Mouse (Mus musculus) forebrain, embryonic 16.5 days (tissue): ENCODE data around the gene Igfbp5. TPM values are rescaled to one million over a fixed set of nuclear protein-coding genes. Genes with fewer than 3 reads are reported as not detected.
A peak's percentile ranks its signal among the peaks of the same experiment; 100 is the strongest.

Experiments used
- ATAC-seq: fragments of 200-750 bp; cut with Nextera tagmentation; 2 replicates; pipeline ENCODE4 v1.8.0; 2017; ENCODE audit warnings: mild to moderate bottlenecking, moderate library complexity
- H3K27ac ChIP-seq: fragments of 300-500 bp; sonication (generic); 2 replicates; pipeline ENCODE4 v1.5.1; 2014; ENCODE audit warnings: low read length, control low read depth
- H3K27me3 ChIP-seq: fragments of 300-500 bp; sonication (generic); replicated peaks from 2 replicates; pipeline ENCODE4 v1.6.1; 2014; ENCODE audit warnings: low read length; ENCODE audit not compliant: control insufficient read depth, insufficient read depth
- H3K36me3 ChIP-seq: fragments of 300-500 bp; sonication (generic); 2 replicates; pipeline ENCODE4 v1.6.1; 2014; ENCODE audit not compliant: control insufficient read depth, insufficient read depth
- H3K4me1 ChIP-seq: fragments of 300-500 bp; sonication (generic); replicated peaks from 2 replicates; pipeline ENCODE4 v1.6.1; 2014; ENCODE audit warnings: low read length; ENCODE audit not compliant: control insufficient read depth, insufficient read depth
- H3K4me2 ChIP-seq: fragments of 300-500 bp; sonication (generic); 2 replicates; pipeline ENCODE4 v1.6.1; 2014; ENCODE audit warnings: mild to moderate bottlenecking, low read length, control low read depth
- H3K4me3 ChIP-seq: fragments of 300-500 bp; sonication (generic); replicated peaks from 2 replicates; pipeline ENCODE4 v1.5.1; 2014; ENCODE audit warnings: mild to moderate bottlenecking, low read length, control low read depth
- H3K9ac ChIP-seq: fragments of 300-500 bp; sonication (generic); replicated peaks from 2 replicates; pipeline ENCODE4 v1.6.1; 2014; ENCODE audit warnings: low read depth, low read length, control low read depth
- H3K9me3 ChIP-seq: fragments of 300-500 bp; sonication (generic); 2 replicates; pipeline ENCODE4 v1.6.1; 2016; ENCODE audit warnings: low read length; ENCODE audit not compliant: control insufficient read depth
- WGBS: fragments of 180-500 bp; shearing (Covaris S2); extraction: QIAGEN DNeasy Blood & Tissue Kit; methylation state at CpG from one replicate; pipeline ENCODE4 v1.1.7; 2014; 5-methylcytosine and 5-hydroxymethylcytosine counted together
- polyA plus RNA-seq: library from polyadenylated mRNA; unstranded; fragments of >200 nt; fragmentation: Nextera tagmentation; extraction: Ambion mirVana; gene quantifications from 2 replicates; pipeline ENCODE4 v1.2.1, GENCODE M21; 2015

Gene Igfbp5
- polyA plus RNA-seq, 1 experiment from 2014 or later: 26.8 TPM

- peaks cover 12% of the 10 kb centered on the region for H3K4me1 ChIP-seq
- no peak overlapping the region for H3K4me2 ChIP-seq
- WGBS: 80% methylated on average over 2 of the region's 2 CpGs
- H3K27me3 ChIP-seq: no peaks in the 10 kb centered on the region
- no peak overlapping the region for H3K9ac ChIP-seq
- no peak overlapping the region for H3K4me3 ChIP-seq
- no peaks in the 10 kb centered on the region for H3K9me3 ChIP-seq
- H3K27ac ChIP-seq: no peak overlapping the region
- ATAC-seq: no peak
- H3K36me3 ChIP-seq: no peaks in the 10 kb centered on the region
Measured at GRCm38 (mm10) chr1:72861702-72862101, 13.0 kb downstream of the Igfbp5 start.

- Histone ChIP-seq H3K9ac (no peak overlapping the region), H3K9me3 (no peaks in the 10 kb centered on the region), H3K4me1 (peaks cover 5% of the 10 kb centered on the region; the same call in 1 of the 2 replicates), H3K4me2 (no peak overlapping the region), H3K27ac (no peak overlapping the region), H3K27me3 (no peaks in the 10 kb centered on the region), H3K4me3 (no peak overlapping the region), H3K36me3 (no peaks in the 10 kb centered on the region)
- no peak for ATAC-seq
- 89% methylated on average over 2 of the region's 2 CpGs for WGBS
Measured at GRCm38 (mm10) chr1:72860502-72860901, 14.2 kb downstream of the Igfbp5 start.

GRCm38 (mm10) chr1:72859963-72860362 is 14.7 kb downstream of the Igfbp5 start:
- WGBS: 96% methylated on average over 9 of the region's 9 CpGs
- Histone ChIP-seq H3K4me1 (peaks cover 5% of the 10 kb centered on the region; the same call in 1 of the 2 replicates), H3K36me3 (no peaks in the 10 kb centered on the region), H3K9me3 (no peaks in the 10 kb centered on the region), H3K27ac (no peak overlapping the region), H3K4me3 (no peak overlapping the region), H3K27me3 (no peaks in the 10 kb centered on the region), H3K4me2 (no peak overlapping the region), H3K9ac (no peak overlapping the region)
- ATAC-seq: no peak

- H3K4me3 ChIP-seq: no peak overlapping the region
- no peak overlapping the region for H3K27ac ChIP-seq
- no peak overlapping the region for H3K9ac ChIP-seq
- ATAC-seq: 0 out of 2 replicates have a peak, but pooled peaks have one; percentile 16
- H3K4me2 ChIP-seq: no peak overlapping the region
- peaks cover 9% of the 10 kb centered on the region; the same call in 1 of the 2 replicates for H3K4me1 ChIP-seq
- no peaks in the 10 kb centered on the region for H3K9me3 ChIP-seq
- no peaks in the 10 kb centered on the region for H3K36me3 ChIP-seq
- H3K27me3 ChIP-seq: no peaks in the 10 kb centered on the region
- 43% methylated on average over 5 of the region's 5 CpGs for WGBS
Measured at GRCm38 (mm10) chr1:72858874-72859273, 15.8 kb downstream of the Igfbp5 start.

GRCm38 (mm10) chr1:72858286-72858685 is 16.4 kb downstream of the Igfbp5 start:
- H3K9ac ChIP-seq: no peak overlapping the region
- H3K27me3 ChIP-seq: no peaks in the 10 kb centered on the region
- no peak overlapping the region for H3K27ac ChIP-seq
- no peaks in the 10 kb centered on the region for H3K36me3 ChIP-seq
- no peak overlapping the region for H3K4me3 ChIP-seq
- peaks cover 9% of the 10 kb centered on the region; the same call in 1 of the 2 replicates for H3K4me1 ChIP-seq
- H3K9me3 ChIP-seq: no peaks in the 10 kb centered on the region
- WGBS: 87% methylated on average over 9 of the region's 9 CpGs
- ATAC-seq: no peak
- no peak overlapping the region for H3K4me2 ChIP-seq

- H3K4me3 ChIP-seq: no peak overlapping the region
- H3K27ac ChIP-seq: no peak overlapping the region
- no peaks in the 10 kb centered on the region for H3K27me3 ChIP-seq
- 80% methylated on average over 5 of the region's 5 CpGs for WGBS
- H3K4me1 ChIP-seq: peaks cover 9% of the 10 kb centered on the region; the same call in 1 of the 2 replicates
- no peak overlapping the region for H3K4me2 ChIP-seq
- no peaks in the 10 kb centered on the region for H3K36me3 ChIP-seq
- ATAC-seq: no peak
- no peaks in the 10 kb centered on the region for H3K9me3 ChIP-seq
- H3K9ac ChIP-seq: no peak overlapping the region
Measured at GRCm38 (mm10) chr1:72857631-72858030, 17.1 kb downstream of the Igfbp5 start.

- 90% methylated on average over 7 of the region's 7 CpGs for WGBS
- Histone ChIP-seq H3K27me3 (no peaks in the 10 kb centered on the region), H3K36me3 (no peaks in the 10 kb centered on the region), H3K9me3 (no peaks in the 10 kb centered on the region), H3K9ac (no peak overlapping the region), H3K4me3 (no peak overlapping the region), H3K4me2 (no peak overlapping the region), H3K4me1 (peaks cover 9% of the 10 kb centered on the region; the same call in 1 of the 2 replicates), H3K27ac (no peak overlapping the region)
- ATAC-seq: no peak
Measured at GRCm38 (mm10) chr1:72857142-72857541, 17.5 kb downstream of the Igfbp5 start.

- no peaks in the 10 kb centered on the region for H3K9me3 ChIP-seq
- no peaks in the 10 kb centered on the region for H3K27me3 ChIP-seq
- 86% methylated on average over 19 of the region's 19 CpGs for WGBS
- no peaks in the 10 kb centered on the region for H3K36me3 ChIP-seq
- H3K27ac ChIP-seq: no peak overlapping the region
- no peak overlapping the region for H3K9ac ChIP-seq
- no peak for ATAC-seq
- H3K4me2 ChIP-seq: no peak overlapping the region
- no peak overlapping the region for H3K4me3 ChIP-seq
- peaks cover 9% of the 10 kb centered on the region; the same call in 1 of the 2 replicates for H3K4me1 ChIP-seq
Measured at GRCm38 (mm10) chr1:72856209-72856909, 18.3 kb downstream of the Igfbp5 start.

- H3K4me1 ChIP-seq: peaks cover 9% of the 10 kb centered on the region; the same call in 1 of the 2 replicates
- 90% methylated on average over 10 of the region's 10 CpGs for WGBS
- ATAC-seq: no peak
Measured at GRCm38 (mm10) chr1:72855729-72856128, 19.0 kb downstream of the Igfbp5 start.

More at GRCm38 (mm10) chr1:72855729-72856128, 19.0 kb downstream of the Igfbp5 start:
- H3K9ac ChIP-seq: no peak overlapping the region
- no peak overlapping the region for H3K4me3 ChIP-seq
- H3K9me3 ChIP-seq: no peaks in the 10 kb centered on the region
- H3K4me2 ChIP-seq: no peak overlapping the region
- no peak overlapping the region for H3K27ac ChIP-seq
- no peaks in the 10 kb centered on the region for H3K27me3 ChIP-seq
- peaks cover 4% of the 10 kb centered on the region; the same call in 1 of the 2 replicates for H3K36me3 ChIP-seq
